Mouse (Mus musculus): ENCODE results near the gene Mavs. TPM values are rescaled to one million over a fixed set of nuclear protein-coding genes. Genes with fewer than 3 reads are reported as not detected.
A peak's percentile ranks its signal among the peaks of the same experiment; 100 is the strongest.

The Mavs gene
- polyA plus RNA-seq, 2 experiments from 2014 or later: 22.5 to 34.2 TPM

DNA sequence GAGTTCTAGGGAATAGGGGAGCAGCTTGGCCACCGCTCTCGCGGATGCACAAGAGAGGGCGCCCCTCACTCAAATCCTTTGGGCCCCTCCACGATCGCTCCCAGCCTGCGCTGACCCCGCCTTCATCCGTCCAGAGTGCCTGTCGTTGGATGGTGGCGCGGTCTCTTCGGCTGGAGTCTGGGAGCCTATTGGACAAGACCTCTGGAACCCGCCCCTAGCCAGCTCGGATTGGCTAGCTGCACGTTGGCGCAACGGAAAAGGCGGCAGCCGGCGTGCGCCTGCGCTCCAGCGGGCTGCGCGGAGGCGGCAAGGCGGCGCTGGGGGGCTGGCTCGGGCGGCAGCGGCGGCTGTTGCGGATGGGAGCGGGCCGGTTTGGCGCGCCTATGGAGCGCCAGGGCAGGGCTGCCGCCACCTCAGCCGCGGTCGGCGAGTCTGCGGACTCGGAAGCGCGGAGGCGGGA lies 28.4 kb downstream of the Mavs start, which contains the start of gene Pank2:
TSS of gene Pank2 (plus strand) at position 283 of the 460 bp plus-strand sequence.
- peak; percentile 96 for ATAC-seq

DNA sequence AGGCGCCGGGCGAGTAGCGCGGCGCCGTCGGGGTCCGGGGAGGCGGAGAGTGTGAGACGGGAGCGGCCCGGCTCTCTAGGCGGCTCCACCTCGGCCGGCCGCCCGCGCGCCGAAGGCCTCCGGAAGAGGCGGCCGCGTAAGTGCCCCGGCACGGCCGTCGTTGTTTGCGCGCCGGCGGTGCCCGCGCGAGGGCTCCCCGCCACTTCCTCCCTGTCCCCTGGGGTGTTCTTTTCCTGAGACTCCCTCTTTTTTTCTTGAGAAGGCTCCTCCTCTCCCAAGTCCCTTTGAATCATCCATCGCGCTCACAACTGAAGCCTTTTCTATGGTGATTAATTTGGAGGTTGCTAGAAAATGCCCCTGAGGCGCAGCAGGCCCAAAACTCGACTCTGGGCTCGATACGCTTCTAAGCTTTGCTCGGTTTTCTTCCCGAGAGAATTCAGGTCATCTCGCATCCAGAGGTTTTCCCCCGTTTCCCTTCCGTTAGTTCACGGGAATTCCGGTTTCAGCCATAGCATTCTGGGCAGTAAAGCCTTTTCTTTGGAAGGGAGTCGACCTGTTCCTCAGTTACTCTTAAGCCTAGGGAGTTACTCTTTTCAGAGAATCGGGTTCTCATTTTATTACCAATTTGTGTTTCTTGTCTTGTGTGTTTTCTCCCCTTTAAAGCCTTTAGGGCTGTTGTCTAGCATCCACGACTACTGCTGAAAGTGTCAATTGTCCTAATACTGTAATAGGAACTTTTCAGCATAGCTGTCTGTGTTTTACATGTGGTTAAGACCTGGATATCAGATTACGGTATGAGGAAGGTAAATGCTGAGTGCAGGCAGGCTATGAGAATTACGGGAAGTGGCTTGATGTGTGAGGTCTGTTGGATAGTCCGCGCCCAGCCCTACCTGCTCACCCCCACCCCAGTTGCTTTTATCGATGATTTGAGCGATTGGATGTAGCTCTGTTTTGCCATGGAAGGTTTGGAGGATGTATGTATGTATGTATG lies 29.1 kb downstream of the Mavs start:
- peak; percentile 55 for ATAC-seq

DNA sequence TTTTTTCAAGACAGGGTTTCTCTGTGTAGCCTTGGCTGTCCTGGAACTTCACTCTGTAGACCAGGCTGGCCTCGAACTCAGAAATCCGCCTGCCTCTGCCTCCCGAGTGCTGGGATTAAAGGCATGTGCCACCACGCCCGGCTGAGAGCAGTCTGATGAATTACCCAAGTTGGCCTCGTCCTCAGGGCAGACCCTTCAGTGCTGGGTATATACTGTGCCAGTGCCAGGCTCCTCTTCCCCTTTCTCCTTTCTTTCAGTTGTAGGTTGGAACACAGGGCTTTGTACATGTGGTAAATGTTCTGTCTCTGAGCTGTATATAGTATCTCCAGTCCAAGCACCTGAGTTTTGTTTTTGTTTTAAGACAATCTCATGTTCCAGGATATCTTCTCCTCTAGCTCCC lies 30.2 kb downstream of the Mavs start:
- ATAC-seq: no peak

DNA sequence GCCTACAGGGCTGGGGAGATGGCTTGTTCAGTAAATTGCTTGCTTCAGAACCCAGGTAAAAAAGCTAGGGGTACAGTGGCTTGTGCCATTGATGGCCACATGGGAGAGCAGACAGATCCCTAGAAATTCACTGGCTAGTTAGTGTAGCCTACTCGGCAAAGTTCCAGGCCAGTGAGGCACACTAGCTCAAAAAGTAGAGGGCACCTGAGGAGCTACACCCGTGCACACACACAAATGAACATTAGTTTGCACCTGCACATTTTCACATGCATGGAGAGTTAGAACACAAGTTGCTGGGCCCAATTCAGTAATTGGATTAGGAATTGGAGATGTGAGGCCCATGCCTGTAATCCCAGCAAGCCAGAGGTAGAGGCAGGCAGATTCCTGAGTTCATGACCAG lies 31.2 kb downstream of the Mavs start:
- no peak for ATAC-seq

DNA sequence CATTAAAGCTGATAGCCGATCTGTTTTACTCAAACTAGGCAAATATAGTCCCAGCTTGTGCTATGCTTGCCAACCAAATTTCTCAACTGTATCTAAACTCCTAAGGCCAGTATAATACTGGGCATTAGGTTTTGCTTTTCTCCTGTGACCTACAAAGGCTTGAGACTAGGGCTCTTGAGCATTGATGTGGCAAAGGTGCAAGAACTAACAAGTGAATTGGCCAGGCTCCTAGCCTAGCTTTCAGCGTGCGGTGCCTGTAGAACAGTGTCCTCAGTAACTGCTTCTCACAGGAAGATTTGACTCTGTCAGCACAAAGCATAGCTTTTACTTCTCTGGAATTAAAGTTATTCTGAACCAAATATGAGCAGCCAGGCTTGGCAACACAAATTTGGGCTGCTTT lies 41.6 kb downstream of the Mavs start:
- no peak for ATAC-seq

DNA sequence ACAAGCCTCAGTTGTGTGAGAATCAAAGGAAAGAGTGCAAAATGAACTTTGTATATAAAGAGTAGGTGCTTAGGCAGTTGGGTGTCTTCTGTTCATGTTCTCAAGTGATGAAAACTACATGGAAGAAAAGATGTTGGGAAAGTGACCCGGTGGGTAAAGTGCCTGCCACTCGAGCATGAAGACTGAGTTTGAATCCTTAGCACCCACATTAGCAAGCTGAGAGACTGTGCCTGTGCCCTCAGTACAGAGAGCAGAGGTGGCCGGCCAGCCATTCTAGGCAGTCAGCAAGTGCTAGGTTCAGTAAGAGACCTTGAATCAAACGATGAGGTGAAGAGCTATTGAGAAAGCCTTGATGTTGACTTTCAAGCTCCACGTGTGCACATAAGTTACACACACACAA lies 42.9 kb downstream of the Mavs start:
- no peak for ATAC-seq

DNA sequence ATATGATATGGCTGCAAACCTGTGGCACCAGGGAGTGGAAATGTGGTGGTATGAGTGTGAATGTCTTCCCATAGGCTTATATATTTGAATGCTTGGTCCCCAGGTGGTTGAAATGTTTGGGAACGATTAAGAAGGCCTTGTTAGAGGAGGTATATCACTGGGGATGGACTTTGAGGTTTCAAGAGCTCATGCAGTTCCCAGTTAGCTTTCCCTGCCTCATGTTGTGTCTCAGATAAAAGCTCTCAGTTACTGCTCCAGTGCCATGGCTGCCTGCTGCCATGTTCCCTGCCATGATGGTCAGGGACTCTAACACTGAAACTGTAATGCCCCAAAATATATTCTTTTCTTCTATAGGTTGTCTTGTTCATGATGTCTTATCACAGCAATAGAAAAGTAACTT lies 47.7 kb downstream of the Mavs start:
- ATAC-seq: no peak

DNA sequence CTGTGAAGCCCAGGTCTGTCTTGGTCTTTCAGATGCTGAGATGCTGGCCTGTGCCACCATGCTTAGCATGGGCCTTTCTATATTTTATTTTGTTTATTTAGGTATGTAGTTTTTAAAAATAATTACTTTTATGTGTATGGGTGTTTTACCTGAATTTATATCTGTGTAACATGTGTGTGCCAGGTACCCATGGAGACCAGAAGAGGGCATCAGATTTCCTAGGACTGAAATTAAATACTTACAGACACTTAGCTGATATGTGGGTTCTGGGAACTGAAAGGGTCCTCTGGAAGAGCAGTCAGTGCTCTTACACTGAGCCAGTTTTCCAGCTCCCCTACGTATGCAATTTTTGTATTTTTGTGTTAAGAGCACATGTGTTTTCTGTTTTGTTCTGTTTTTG lies 52.4 kb downstream of the Mavs start:
- ATAC-seq: no peak

DNA sequence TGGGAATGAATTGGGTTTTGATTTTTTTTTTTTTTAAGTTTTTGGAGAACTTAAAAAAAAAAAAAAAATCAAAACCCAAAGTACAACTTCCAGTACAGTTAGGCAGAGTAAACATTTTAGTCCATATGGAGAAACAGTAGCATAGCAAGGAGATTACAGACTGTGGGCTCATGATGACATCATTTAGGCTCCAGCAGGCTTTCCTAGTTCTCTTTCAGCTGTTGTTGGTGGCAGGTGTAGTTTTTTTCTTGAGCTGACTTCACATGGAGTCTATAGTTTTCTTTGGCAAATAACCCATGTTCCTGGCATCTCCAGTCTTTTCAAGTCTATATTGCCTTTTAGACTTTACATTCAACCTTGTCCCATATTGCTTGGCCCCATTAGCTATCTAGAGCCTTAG lies 56.8 kb downstream of the Mavs start:
- ATAC-seq: no peak

DNA sequence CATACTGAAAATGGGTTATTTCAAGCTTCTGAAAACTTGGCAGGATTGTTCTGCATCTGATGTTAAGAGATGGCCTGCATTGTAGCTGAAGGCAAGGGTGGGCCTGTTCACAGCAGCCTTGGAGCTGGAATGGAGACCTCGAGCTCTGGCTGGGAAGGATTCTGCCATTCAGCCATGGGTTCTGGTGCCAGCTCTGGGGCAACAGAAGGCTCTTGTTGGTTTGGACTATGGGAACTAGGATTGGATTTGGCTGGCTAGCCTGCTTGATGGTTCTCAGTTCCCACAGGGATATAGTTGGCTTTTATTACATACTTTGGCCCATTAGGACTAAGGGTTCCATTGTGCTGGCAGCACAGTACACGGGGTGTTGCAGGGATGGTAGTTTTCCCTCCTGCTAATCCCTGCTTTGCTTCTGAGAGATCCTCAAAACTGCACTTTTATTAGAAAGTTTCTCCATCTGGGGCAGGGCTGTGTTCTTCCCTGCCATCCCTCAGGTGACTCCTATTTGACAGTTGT lies 62.9 kb downstream of the Mavs start:
- no peak for ATAC-seq

Other genes with a start within 250 kb of the Mavs start
- gene Gfra4, start 191.0 kb upstream of the Mavs start, polyA plus RNA-seq (2017; shearing (Covaris generic)): not detected
- 1 to 10 TPM in 1 of 2 experiments, under 1 TPM in 1; 0.95 to 1.9 TPM for gene Adam33, start 170.2 kb upstream of the Mavs start, polyA plus RNA-seq (2017; shearing (Covaris generic))
- not detected for gene Siglec1, start 147.3 kb upstream of the Mavs start, polyA plus RNA-seq (2017; shearing (Covaris generic))
- not detected for gene Hspa12b, start 106.8 kb upstream of the Mavs start, polyA plus RNA-seq (2017; shearing (Covaris generic))
- gene Gm11037, start 100.6 kb upstream of the Mavs start, polyA plus RNA-seq (2017; shearing (Covaris generic)): not detected
- 10 to 100 TPM; 37.5 to 50.3 TPM for gene 1700037H04Rik, start 74.0 kb upstream of the Mavs start, polyA plus RNA-seq (2017; shearing (Covaris generic))
- gene Cenpb, start 54.0 kb upstream of the Mavs start, polyA plus RNA-seq (2017; shearing (Covaris generic)): 1 to 10 TPM; 2.1 to 2.5 TPM
- 10 to 100 TPM; 49.8 to 63.9 TPM for gene Cdc25b, start 47.1 kb upstream of the Mavs start, polyA plus RNA-seq (2017; shearing (Covaris generic))
- gene Spef1, start 46.8 kb upstream of the Mavs start, polyA plus RNA-seq (2017; shearing (Covaris generic)): under 1 TPM; 0.34 to 0.79 TPM
- gene Ap5s1, start 27.0 kb upstream of the Mavs start, polyA plus RNA-seq (2017; shearing (Covaris generic)): 10 to 100 TPM; 23.8 to 28.5 TPM
- gene Pank2, start 28.4 kb downstream of the Mavs start, polyA plus RNA-seq (2017; shearing (Covaris generic)): 10 to 100 TPM in 1 of 2 experiments, 1 to 10 TPM in 1; 7.7 to 12.0 TPM
- 1 to 10 TPM in 1 of 2 experiments, under 1 TPM in 1; 0.76 to 1.5 TPM for gene Rnf24, start 118.8 kb downstream of the Mavs start, polyA plus RNA-seq (2017; shearing (Covaris generic))